ENCODE assay signal across 8 mouse cellular contexts in the genomic region with DNA sequence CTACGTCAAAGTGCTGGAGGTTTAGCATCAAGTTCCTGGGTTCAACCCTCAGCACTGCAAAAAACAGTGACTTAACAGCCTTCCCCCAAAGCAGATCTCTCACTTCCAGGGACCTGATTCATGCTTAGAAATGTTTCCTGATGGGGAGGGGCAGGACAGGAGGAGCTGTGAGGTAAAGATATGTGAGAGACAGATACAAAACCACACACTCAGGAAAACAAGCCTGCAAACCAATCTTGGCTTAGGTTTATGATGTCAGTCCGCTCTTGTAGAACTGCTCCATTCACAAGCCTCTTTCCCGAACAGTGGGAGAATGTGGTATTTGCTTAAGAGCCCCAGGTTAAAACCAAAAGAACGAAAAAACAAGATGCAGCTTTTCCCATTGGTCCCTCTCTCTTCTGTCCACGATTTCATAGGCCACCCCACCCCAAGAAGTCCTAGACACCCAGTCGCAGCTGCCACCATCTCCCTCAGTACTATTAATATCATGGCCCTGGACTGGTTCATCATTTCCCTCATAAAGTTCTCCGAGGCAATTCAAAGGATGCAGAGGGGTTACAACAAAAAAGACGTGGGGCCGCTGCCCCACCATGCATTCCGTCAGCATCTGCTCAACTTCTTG. TPM values are rescaled to one million over a fixed set of nuclear protein-coding genes. Genes with fewer than 3 reads are reported as not detected.
DNase-seq lines count a peak whose midpoint lies in the region; ATAC-seq and TF ChIP-seq lines count a peak whose summit lies in the region.

No protein-coding gene starts in this region.

- TF ChIP-seq EP300 in stomach, postnatal 0 days (optimal IDR thresholded peaks at IDR 0.05) = no peak

- TF ChIP-seq POLR2A in cerebellum, adult 2 months (IDR thresholded peaks at IDR 0.05; ENCODE audit: borderline replicate concordance, insufficient read depth, low read length) = no peak
- no peak for TF ChIP-seq POLR2A in embryonic fibroblast, embryonic 13.5 days (IDR thresholded peaks at IDR 0.05; ENCODE audit: low read depth, low read length)

- peak overlapping the region; percentile 72 for H3K4me3 ChIP-seq in cerebellum, adult 2 months (replicated peaks; ENCODE audit: insufficient read depth, low read depth, low read length)
- peak overlapping the region; percentile 80 for H3K4me3 ChIP-seq in embryonic fibroblast, embryonic 13.5 days (ENCODE audit: insufficient read depth, low read length)
- peak overlapping the region; percentile 98 for H3K4me3 ChIP-seq in limb, embryonic 15.5 days
- peak overlapping the region; percentile 80 for H3K4me3 ChIP-seq in stomach, postnatal 0 days (ENCODE audit: low read depth, low read length)

- no peaks in the 10 kb centered on the region for H3K36me3 ChIP-seq in limb, embryonic 15.5 days
- no peaks in the 10 kb centered on the region for H3K36me3 ChIP-seq in stomach, postnatal 0 days (ENCODE audit: control insufficient read depth, insufficient read depth, low read length)

- no peaks in the 10 kb centered on the region for H3K9me3 ChIP-seq in limb, embryonic 15.5 days
- H3K9me3 ChIP-seq in stomach, postnatal 0 days (ENCODE audit: control insufficient read depth, low read length) = no peaks in the 10 kb centered on the region

- TF ChIP-seq CTCF in cerebellum, adult 2 months (IDR thresholded peaks at IDR 0.05; ENCODE audit: borderline replicate concordance, insufficient read depth, low read depth, low read length) = no peak
- TF ChIP-seq CTCF in embryonic fibroblast, embryonic 13.5 days (IDR thresholded peaks at IDR 0.05; ENCODE audit: borderline replicate concordance, insufficient read depth, low read length) = no peak
- no peak for TF ChIP-seq CTCF in stomach, postnatal 0 days (IDR thresholded peaks at IDR 0.05; ENCODE audit: low read depth)

- H3K4me1 ChIP-seq in cerebellum, adult 2 months (ENCODE audit: control insufficient read depth, insufficient read depth, low read length) = peaks cover 31% of the 10 kb centered on the region
- H3K4me1 ChIP-seq in embryonic fibroblast, embryonic 13.5 days (ENCODE audit: control insufficient read depth, insufficient read depth, low read length) = peaks cover 2% of the 10 kb centered on the region; the same call in 1 of the 2 replicates
- H3K4me1 ChIP-seq in limb, embryonic 15.5 days = peaks cover 29% of the 10 kb centered on the region
- no peaks in the 10 kb centered on the region for H3K4me1 ChIP-seq in stomach, postnatal 0 days (replicated peaks; ENCODE audit: control insufficient read depth, insufficient read depth)

- peak overlapping the region; percentile 91 for H3K4me2 ChIP-seq in limb, embryonic 15.5 days
- peak overlapping the region; percentile 90 for H3K4me2 ChIP-seq in stomach, postnatal 0 days (replicated peaks; ENCODE audit: low read depth)

- DNase-seq in cerebellum, adult 2 months = no peak
- no peak for DNase-seq in cerebellum, adult 11-12 months
- DNase-seq in 3T3-L1 (ENCODE audit: low read depth, low spot score) = peak; percentile 53
- DNase-seq in stomach, postnatal 0 days (ENCODE audit: low spot score) = no peak
- no peak for DNase-seq in kidney, postnatal 25 days
- no peak for DNase-seq in natural killer cell, adult 2 months (ENCODE audit: low spot score in 2 of 2)

- H3K27ac ChIP-seq in cerebellum, adult 2 months (ENCODE audit: insufficient read depth, low read length) = 0 out of 2 replicates have a peak overlapping the region, but pooled peaks have one; percentile 17
- H3K27ac ChIP-seq in embryonic fibroblast, embryonic 13.5 days (ENCODE audit: insufficient read depth, low read length) = no peak overlapping the region
- peak overlapping the region; percentile 84 for H3K27ac ChIP-seq in limb, embryonic 15.5 days
- no peak overlapping the region for H3K27ac ChIP-seq in stomach, postnatal 0 days (replicated peaks)

- H3K9ac ChIP-seq in limb, embryonic 15.5 days = peak overlapping the region; percentile 95
- H3K9ac ChIP-seq in stomach, postnatal 0 days (ENCODE audit: low read length) = no peak overlapping the region; the same call in 1 of the 2 replicates

- H3K27me3 ChIP-seq in cerebellum, adult 2 months (ENCODE audit: control insufficient read depth, insufficient read depth, low read length) = no peaks in the 10 kb centered on the region
- no peaks in the 10 kb centered on the region for H3K27me3 ChIP-seq in limb, embryonic 15.5 days
- H3K27me3 ChIP-seq in stomach, postnatal 0 days (ENCODE audit: control insufficient read depth, insufficient read depth, low read length) = no peaks in the 10 kb centered on the region

- no peak for ATAC-seq in limb, embryonic 15.5 days (ENCODE audit: insufficient number of reproducible peaks, low FRiP score, low TSS enrichment, low read depth)
- ATAC-seq in stomach, postnatal 0 days (ENCODE audit: low FRiP score, low TSS enrichment) = no peak

- WGBS in cerebellum, adult 2 months = 10% methylated on average over 10 of the region's 10 CpGs
- WGBS in limb, embryonic 15.5 days = 14% methylated on average over 10 of the region's 10 CpGs
- 28% methylated on average over 10 of the region's 10 CpGs for WGBS in stomach, postnatal 0 days

RNA-seq across cellular contexts. Expression of a gene that starts 1.1 kb away (rescaled TPM):
- 81.9 and 88.2 TPM in 2 replicates for polyA plus RNA-seq in cerebellum, adult 2 months (2012; rRNA removed)
- polyA plus RNA-seq in embryonic fibroblast, embryonic 13.5 days (2011; ENCODE audit: insufficient read length, low read depth, missing spikeins) = 29.8 and 36.3 TPM in 2 replicates
- 9.7 and 10.1 TPM in 2 replicates for polyA plus RNA-seq in limb, embryonic 15.5 days (2015; fragmentation: Nextera tagmentation; extraction: Ambion mirVana)
- 4.7 and 5.3 TPM in 2 replicates for polyA plus RNA-seq in stomach, postnatal 0 days (2015; fragmentation: Nextera tagmentation; extraction: Ambion mirVana)

RNA-seq across cellular contexts. Expression of a gene that starts 6.1 kb away (rescaled TPM):
- polyA plus RNA-seq in cerebellum, adult 2 months (2012; rRNA removed) = 1.2 and 1.3 TPM in 2 replicates
- not detected in 2 replicates for polyA plus RNA-seq in embryonic fibroblast, embryonic 13.5 days (2011; ENCODE audit: insufficient read length, low read depth, missing spikeins)
- not detected in 2 replicates for polyA plus RNA-seq in limb, embryonic 15.5 days (2015; fragmentation: Nextera tagmentation; extraction: Ambion mirVana)
- 0.10 TPM in 1 of 2 replicates, not detected in the other for polyA plus RNA-seq in stomach, postnatal 0 days (2015; fragmentation: Nextera tagmentation; extraction: Ambion mirVana)

RNA-seq across cellular contexts. Expression of a gene that starts 46.7 kb away (rescaled TPM):
- 1.9 and 2.2 TPM in 2 replicates for polyA plus RNA-seq in cerebellum, adult 2 months (2012; rRNA removed)
- polyA plus RNA-seq in embryonic fibroblast, embryonic 13.5 days (2011; ENCODE audit: insufficient read length, low read depth, missing spikeins) = 10.1 and 11.5 TPM in 2 replicates
- polyA plus RNA-seq in limb, embryonic 15.5 days (2015; fragmentation: Nextera tagmentation; extraction: Ambion mirVana) = 7.1 and 8.2 TPM in 2 replicates
- 5.7 and 6.1 TPM in 2 replicates for polyA plus RNA-seq in stomach, postnatal 0 days (2015; fragmentation: Nextera tagmentation; extraction: Ambion mirVana)

RNA-seq across cellular contexts. Expression of a gene that starts 49.4 kb away (rescaled TPM):
- polyA plus RNA-seq in cerebellum, adult 2 months (2012; rRNA removed) = 9.0 and 9.7 TPM in 2 replicates
- 8.7 and 11.2 TPM in 2 replicates for polyA plus RNA-seq in embryonic fibroblast, embryonic 13.5 days (2011; ENCODE audit: insufficient read length, low read depth, missing spikeins)
- polyA plus RNA-seq in limb, embryonic 15.5 days (2015; fragmentation: Nextera tagmentation; extraction: Ambion mirVana) = 7.7 and 11.2 TPM in 2 replicates
- 7.9 and 10.0 TPM in 2 replicates for polyA plus RNA-seq in stomach, postnatal 0 days (2015; fragmentation: Nextera tagmentation; extraction: Ambion mirVana)

Comparison
In these comparisons a context has a peak if more than half of its experiments do, and no peak if none do; other contexts are left out.
1. H3K27ac ChIP-seq: peak in cerebellum, adult 2 months (single experiment) and limb, embryonic 15.5 days (single experiment); none in embryonic fibroblast, embryonic 13.5 days (single experiment) and stomach, postnatal 0 days (single experiment).
2. Peak in every context shown above with its lines, with median percentiles within 50 percentile points of each other: H3K4me3 ChIP-seq.